ENCODE assay signal across 24 mouse cellular contexts in genomic region chr8:57303513-57303912, GRCm38 (mm10). TPM values are rescaled to one million over a fixed set of nuclear protein-coding genes. Genes with fewer than 3 reads are reported as not detected.
"Had no signal": no experiment of that assay in that cellular context is flagged by ENCODE, and none has a peak within 500 bp of the region (broad histone marks: within the 10 kb centered on the region; RNA-seq: fewer than 3 reads in every experiment).

No protein-coding gene starts in this region.

- H3K9me3 ChIP-seq: limb, embryonic 12.5 days; limb, embryonic 15.5 days; midbrain, embryonic 13.5 days had no signal

- H3K9ac ChIP-seq: limb, embryonic 12.5 days; limb, embryonic 15.5 days; liver, embryonic 14.5 days; liver, postnatal 0 days; lung, embryonic 14.5 days; midbrain, embryonic 13.5 days had no signal

- H3K4me3 ChIP-seq: limb, embryonic 12.5 days; limb, embryonic 15.5 days; midbrain, embryonic 13.5 days had no signal

- DNase-seq: kidney, postnatal 25 days; left cerebral cortex, postnatal 4 days; liver, postnatal 0 days; lung, embryonic 14.5 days; right cerebral cortex, postnatal 4 days; thymus, adult 2 months; thymus, postnatal 36 days had no signal

- H3K27me3 ChIP-seq: limb, embryonic 12.5 days had no signal

- H3K36me3 ChIP-seq: limb, embryonic 15.5 days; midbrain, embryonic 13.5 days had no signal

- ATAC-seq: liver, postnatal 0 days; lung, postnatal 0 days; midbrain, embryonic 13.5 days; midbrain, embryonic 16.5 days had no signal

- H3K27ac ChIP-seq: kidney, postnatal 0 days; limb, embryonic 12.5 days; limb, embryonic 15.5 days; liver, embryonic 14.5 days; macrophage; midbrain, embryonic 13.5 days; stomach, postnatal 0 days had no signal

- H3K4me2 ChIP-seq: limb, embryonic 12.5 days; limb, embryonic 15.5 days; liver, embryonic 11.5 days; lung, embryonic 14.5 days; midbrain, embryonic 13.5 days had no signal

- H3K4me1 ChIP-seq: limb, embryonic 12.5 days; limb, embryonic 15.5 days; midbrain, embryonic 13.5 days had no signal

RNA-seq across cellular contexts. Expression of gene Hand2, which starts 17.3 kb away (rescaled TPM):
- total RNA-seq: layer of hippocampus, adult 8-10 months; layer of hippocampus, postnatal 10 days; left cerebral cortex, adult 8-10 months; left cerebral cortex, postnatal 14 days; left cerebral cortex, postnatal 4 days; megakaryocyte, adult 5-6 weeks had no signal
- polyA plus RNA-seq: kidney, embryonic 14.5 days; kidney, postnatal 0 days; macrophage; midbrain, embryonic 13.5 days; midbrain, embryonic 16.5 days; neural tube, embryonic 14.5 days had no signal
